Mouse (Mus musculus) heart, embryonic 14.5 days (tissue): ENCODE data around the gene Xndc1. TPM values are rescaled to one million over a fixed set of nuclear protein-coding genes. Genes with fewer than 3 reads are reported as not detected.
A peak's percentile ranks its signal among the peaks of the same experiment; 100 is the strongest.

Experiments
- ATAC-seq: fragments of 200-750 bp; cut with Nextera tagmentation; 2 replicates; pipeline ENCODE4 v1.8.0; 2017; ENCODE audit warnings: low read depth, moderate TSS enrichment; ENCODE audit not compliant: insufficient number of reproducible peaks, insufficient read depth, low FRiP score
- H3K27ac ChIP-seq, 2 experiments: fragments of 200-500 bp in 1 of 2; fragments of 300-500 bp in 1 of 2; sonication (generic) in 1 of 2; replicated peaks in 1 of 2; 2 replicates each; pipeline ENCODE4 v1.5.1; 2012 to 2014; ENCODE audit warnings: low read depth in 2 of 2, low read length in 2 of 2, control low read depth in 1 of 2, mild to moderate bottlenecking in 1 of 2, mixed read lengths in 1 of 2; ENCODE audit not compliant: control insufficient read depth in 1 of 2, insufficient read depth in 1 of 2
- H3K27me3 ChIP-seq: fragments of 300-500 bp; sonication (generic); 2 replicates; pipeline ENCODE4 v1.6.1; 2014; ENCODE audit warnings: mild to moderate bottlenecking, low read length, control low read depth; ENCODE audit not compliant: control insufficient read depth, insufficient read depth
- H3K36me3 ChIP-seq: fragments of 300-500 bp; sonication (generic); 2 replicates; pipeline ENCODE4 v1.6.1; 2014; ENCODE audit warnings: mild to moderate bottlenecking, control low read depth, low read length, mixed read lengths; ENCODE audit not compliant: control insufficient read depth, insufficient read depth
- H3K4me1 ChIP-seq, 2 experiments: fragments of 200-500 bp in 1 of 2; fragments of 300-500 bp in 1 of 2; sonication (generic) in 1 of 2; 2 replicates each; pipeline ENCODE4 v1.6.1; 2012 to 2014; ENCODE audit warnings: low read length in 2 of 2, control low read depth in 1 of 2, mixed read lengths in 1 of 2; ENCODE audit not compliant: control insufficient read depth in 2 of 2, insufficient read depth in 2 of 2
- H3K4me2 ChIP-seq: fragments of 300-500 bp; sonication (generic); 2 replicates; pipeline ENCODE4 v1.6.1; 2014; ENCODE audit warnings: mild to moderate bottlenecking, low read length
- H3K4me3 ChIP-seq, 2 experiments: fragments of 200-500 bp in 1 of 2; fragments of 300-500 bp in 1 of 2; sonication (generic) in 1 of 2; 2 replicates each; pipeline ENCODE4 v1.5.1; 2012 to 2014; ENCODE audit warnings: low read length in 2 of 2, mild to moderate bottlenecking in 2 of 2, control low read depth in 1 of 2, low read depth in 1 of 2, moderate library complexity in 1 of 2; ENCODE audit not compliant: control insufficient read depth in 1 of 2, insufficient read depth in 1 of 2
- H3K9ac ChIP-seq: fragments of 300-500 bp; sonication (generic); 2 replicates; pipeline ENCODE4 v1.6.1; 2014; ENCODE audit warnings: mild to moderate bottlenecking, low read length
- H3K9me3 ChIP-seq: fragments of 300-500 bp; sonication (generic); 2 replicates; pipeline ENCODE4 v1.6.1; 2016; ENCODE audit warnings: low read length, control low read depth; ENCODE audit not compliant: control insufficient read depth
- WGBS: fragments of 180-500 bp; shearing (Covaris S2); extraction: QIAGEN DNeasy Blood & Tissue Kit; methylation state at CpG from one replicate; pipeline ENCODE4 v1.1.7; 2014; 5-methylcytosine and 5-hydroxymethylcytosine counted together
- polyA plus RNA-seq: library from polyadenylated mRNA; unstranded; fragments of >200 nt; fragmentation: Nextera tagmentation; extraction: Ambion mirVana; gene quantifications from 2 replicates; pipeline ENCODE4 v1.2.1, GENCODE M21; 2014

Xndc1 gene
- polyA plus RNA-seq, 1 experiment from 2014 or later = 16.2 TPM

DNA sequence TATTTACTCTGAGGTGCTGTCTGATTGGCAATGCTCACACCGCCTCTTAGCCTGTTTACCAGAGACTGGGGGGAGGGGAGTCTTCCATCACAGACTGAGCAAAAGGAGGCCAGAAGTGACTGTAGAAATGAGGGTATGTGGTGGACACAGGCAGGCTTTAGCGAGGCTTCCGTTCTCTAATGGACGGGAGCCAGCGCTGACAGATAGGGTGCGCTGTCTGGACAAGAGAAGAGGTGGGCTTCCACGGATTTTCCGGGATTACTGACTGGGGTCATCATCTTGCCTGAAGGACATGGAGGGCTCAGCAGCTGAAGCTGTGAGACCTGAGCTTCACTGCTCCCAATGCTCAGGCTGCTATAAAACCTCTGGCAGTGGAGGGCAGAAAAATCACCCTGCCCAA, 36.9 kb downstream of the Xndc1 start:
- no peaks in the 10 kb centered on the region for H3K36me3 ChIP-seq
- no peak overlapping the region; a peak in 1 of 4 replicates for H3K27ac ChIP-seq
- no peak for ATAC-seq
- no peaks in the 10 kb centered on the region for H3K27me3 ChIP-seq
- 41% methylated on average over 8 of the region's 8 CpGs for WGBS
- H3K9me3 ChIP-seq = no peaks in the 10 kb centered on the region
- no peak overlapping the region for H3K4me3 ChIP-seq
- peaks cover 39 to 43% of the 10 kb centered on the region in 2 experiments for H3K4me1 ChIP-seq
- no peak overlapping the region for H3K4me2 ChIP-seq
- no peak overlapping the region; the same call in 1 of the 2 replicates for H3K9ac ChIP-seq

DNA sequence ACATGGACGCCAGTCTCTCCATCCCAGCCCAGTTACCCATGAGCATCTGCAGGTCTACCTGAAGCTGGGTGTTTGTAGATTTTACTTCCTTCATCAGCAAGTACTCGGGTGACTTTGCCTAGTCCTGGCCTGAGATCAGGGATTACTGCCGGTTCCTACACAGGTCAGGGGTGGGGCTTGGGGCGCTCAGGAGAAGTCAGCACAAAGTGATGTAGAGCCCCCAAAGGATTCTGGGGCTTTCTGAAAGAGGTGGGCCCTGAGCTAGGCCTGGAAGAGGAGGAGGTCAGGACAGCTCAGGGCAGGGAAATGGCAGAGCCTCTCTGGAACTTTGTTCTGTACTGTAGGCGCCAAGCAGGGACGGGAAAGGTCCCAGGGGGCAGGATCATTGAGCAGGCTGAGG, 37.4 kb downstream of the Xndc1 start:
- WGBS = 45% methylated on average over 6 of the region's 6 CpGs
- H3K4me2 ChIP-seq = no peak overlapping the region
- no peak for ATAC-seq

DNA sequence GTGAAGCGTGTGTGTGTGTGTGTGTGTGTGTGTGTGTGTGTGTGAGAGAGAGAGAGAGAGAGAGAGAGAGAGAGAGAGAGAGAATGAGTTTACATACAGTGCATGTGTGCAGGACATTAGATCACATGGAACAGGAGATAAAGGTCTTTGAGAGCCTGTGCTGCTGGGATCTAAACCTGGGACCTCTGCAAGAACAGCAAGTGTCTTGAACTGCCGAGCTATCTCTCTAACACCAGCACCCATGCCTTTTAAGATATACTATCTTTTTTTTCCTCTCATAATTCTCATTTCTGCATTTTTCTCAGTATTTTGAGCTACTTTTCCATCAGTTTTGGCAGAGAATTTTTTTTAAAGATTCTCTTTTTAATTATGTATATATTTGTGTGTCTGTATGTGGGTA, 38.2 kb downstream of the Xndc1 start:
- no peaks in the 10 kb centered on the region for H3K27me3 ChIP-seq
- H3K4me3 ChIP-seq = no peak overlapping the region
- H3K27ac ChIP-seq = no peak overlapping the region
- H3K36me3 ChIP-seq = no peaks in the 10 kb centered on the region
- ATAC-seq = no peak
- H3K4me2 ChIP-seq = no peak overlapping the region
- no peaks in the 10 kb centered on the region for H3K9me3 ChIP-seq
- no peak overlapping the region for H3K9ac ChIP-seq
- peaks cover 39 to 43% of the 10 kb centered on the region in 2 experiments for H3K4me1 ChIP-seq
- WGBS = 43% methylated on average over 2 of the region's 2 CpGs

More for the DNA sequence above, 37.4 kb downstream of the Xndc1 start:
- Histone ChIP-seq H3K4me3 (no peak overlapping the region), H3K4me1 (peaks cover 39 to 43% of the 10 kb centered on the region in 2 experiments), H3K9me3 (no peaks in the 10 kb centered on the region), H3K27ac (peak overlapping the region in 1 of 2 experiments; percentile 16; a peak in 1 of 4 replicates), H3K9ac (no peak overlapping the region), H3K36me3 (no peaks in the 10 kb centered on the region), H3K27me3 (no peaks in the 10 kb centered on the region)

DNA sequence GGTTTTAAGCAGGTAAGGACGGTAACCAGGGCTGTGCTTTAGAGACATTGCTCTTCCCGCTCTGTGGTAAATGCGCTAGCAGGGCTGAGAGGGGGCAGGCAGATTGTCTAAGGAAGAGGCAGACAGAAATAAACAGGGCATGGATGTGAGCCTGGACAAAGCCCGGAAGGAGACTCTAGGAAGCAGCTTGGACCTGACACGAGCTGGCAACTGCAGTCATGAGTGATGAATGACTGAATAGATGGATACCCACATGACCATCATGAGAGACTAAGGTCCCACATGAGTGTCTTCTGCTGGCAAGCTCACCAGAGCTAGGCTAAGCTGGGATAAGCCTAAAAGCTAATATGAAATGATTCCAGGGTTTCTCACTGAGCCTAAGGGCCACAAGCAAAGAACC, 38.8 kb downstream of the Xndc1 start:
- Histone ChIP-seq H3K4me1 (peaks cover 39 to 42% of the 10 kb centered on the region in 2 experiments), H3K36me3 (no peaks in the 10 kb centered on the region), H3K4me3 (no peak overlapping the region), H3K9ac (no peak overlapping the region), H3K9me3 (no peaks in the 10 kb centered on the region), H3K4me2 (no peak overlapping the region), H3K27ac (no peak overlapping the region), H3K27me3 (no peaks in the 10 kb centered on the region)
- WGBS = 52% methylated on average over 5 of the region's 5 CpGs
- ATAC-seq = no peak

DNA sequence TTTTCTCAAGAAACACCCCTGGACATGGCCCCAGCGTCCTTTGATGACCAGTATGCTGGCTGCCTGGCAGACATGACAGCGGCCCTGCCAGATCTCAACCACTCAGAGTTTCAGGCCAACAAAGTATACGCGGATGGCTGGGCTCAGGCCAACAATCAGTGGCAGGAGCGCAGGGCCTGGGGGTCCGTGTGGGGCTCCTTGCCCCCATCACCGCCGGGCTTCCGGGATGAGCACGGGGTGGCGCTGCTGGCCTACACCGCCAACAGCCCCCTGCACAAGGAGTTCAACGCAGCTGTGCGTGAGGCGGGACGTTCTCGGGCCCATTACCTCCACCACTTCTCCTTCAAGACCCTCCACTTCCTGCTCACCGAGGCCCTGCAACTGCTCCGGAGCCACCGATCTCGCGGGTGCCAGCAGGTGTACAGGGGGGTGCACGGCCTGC, 41.4 kb downstream of the Xndc1 start:
- H3K27me3 ChIP-seq = no peaks in the 10 kb centered on the region
- H3K4me2 ChIP-seq = peak overlapping the region; percentile 78
- no peaks in the 10 kb centered on the region for H3K36me3 ChIP-seq
- H3K4me1 ChIP-seq = peaks cover 19 to 21% of the 10 kb centered on the region in 2 experiments; a peak in 3 of 4 replicates
- ATAC-seq = 0 out of 2 replicates have a peak, but pooled peaks have one; percentile 23
- H3K9ac ChIP-seq = peak overlapping the region; percentile 65
- H3K4me3 ChIP-seq = peak overlapping the region; percentile 37 to 45
- H3K9me3 ChIP-seq = no peaks in the 10 kb centered on the region
- 7% methylated on average over 23 of the region's 23 CpGs for WGBS
- no peak overlapping the region for H3K27ac ChIP-seq

DNA sequence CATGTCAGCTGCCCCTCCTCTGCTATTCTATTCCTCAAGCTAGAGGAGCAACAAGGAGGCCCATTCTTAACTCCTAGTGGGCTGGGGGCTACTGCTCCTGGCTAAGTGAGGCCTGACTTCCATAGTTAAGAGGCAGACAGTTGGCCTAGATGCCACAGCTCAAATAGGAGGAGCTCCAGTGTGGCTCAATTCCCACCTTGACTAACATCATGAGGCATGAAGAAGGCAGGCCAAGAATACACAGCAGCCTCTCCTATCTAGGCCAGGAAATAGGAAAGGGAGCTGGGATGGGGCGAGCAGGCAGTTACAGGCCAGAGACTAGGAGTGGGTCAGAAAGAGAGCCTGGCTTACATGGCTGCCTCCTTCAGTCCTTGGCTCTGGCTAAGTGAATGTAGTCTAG, 42.9 kb downstream of the Xndc1 start:
- no peak for ATAC-seq
- WGBS = 67% methylated on average over 1 of the region's 1 CpGs

DNA sequence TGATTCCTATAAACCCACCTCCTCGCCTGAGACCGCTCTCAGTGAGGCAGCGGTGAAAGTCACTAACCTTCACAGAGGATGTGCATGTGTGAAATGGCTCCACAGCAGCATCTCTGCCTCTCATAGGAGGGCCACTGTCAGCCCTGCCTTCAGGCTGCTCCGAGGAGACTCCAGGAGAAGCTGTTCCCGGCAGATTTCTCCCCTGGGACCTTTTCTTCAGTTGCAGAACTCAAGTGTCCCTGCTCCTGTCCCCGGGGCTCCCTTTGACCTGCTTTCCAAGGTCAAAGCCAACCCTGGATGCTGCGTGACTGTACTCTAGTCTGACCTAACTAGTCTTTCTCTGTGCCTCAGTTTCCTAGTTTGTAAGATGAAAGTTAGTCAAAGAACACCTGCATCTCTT, 43.9 kb downstream of the Xndc1 start, which contains the start of gene Art5:
Gene Art5, minus strand, starts transcription at position 319 of the 400 bp plus-strand sequence.
- 66% methylated on average over 7 of the region's 7 CpGs for WGBS
- no peak within 1 kb of the TSS for H3K27ac ChIP-seq
- H3K27me3 ChIP-seq = no peaks in the 10 kb centered on the region
- H3K9me3 ChIP-seq = no peaks in the 10 kb centered on the region
- no peaks in the 10 kb centered on the region for H3K36me3 ChIP-seq
- H3K4me2 ChIP-seq = no peak within 1 kb of the TSS
- no peak for ATAC-seq
- H3K4me1 ChIP-seq = peaks cover 9 to 10% of the 10 kb centered on the region in 2 experiments; a peak in 2 of 4 replicates
- H3K4me3 ChIP-seq = no peak within 1 kb of the TSS
- H3K9ac ChIP-seq = no peak within 1 kb of the TSS

More for the DNA sequence above, 42.9 kb downstream of the Xndc1 start:
- H3K4me1 ChIP-seq = peaks cover 10 to 11% of the 10 kb centered on the region in 2 experiments; a peak in 3 of 4 replicates
- H3K4me2 ChIP-seq = no peak overlapping the region
- H3K27ac ChIP-seq = no peak overlapping the region
- no peak overlapping the region for H3K4me3 ChIP-seq
- no peak overlapping the region for H3K9ac ChIP-seq
- H3K36me3 ChIP-seq = no peaks in the 10 kb centered on the region
- H3K27me3 ChIP-seq = no peaks in the 10 kb centered on the region
- H3K9me3 ChIP-seq = no peaks in the 10 kb centered on the region

DNA sequence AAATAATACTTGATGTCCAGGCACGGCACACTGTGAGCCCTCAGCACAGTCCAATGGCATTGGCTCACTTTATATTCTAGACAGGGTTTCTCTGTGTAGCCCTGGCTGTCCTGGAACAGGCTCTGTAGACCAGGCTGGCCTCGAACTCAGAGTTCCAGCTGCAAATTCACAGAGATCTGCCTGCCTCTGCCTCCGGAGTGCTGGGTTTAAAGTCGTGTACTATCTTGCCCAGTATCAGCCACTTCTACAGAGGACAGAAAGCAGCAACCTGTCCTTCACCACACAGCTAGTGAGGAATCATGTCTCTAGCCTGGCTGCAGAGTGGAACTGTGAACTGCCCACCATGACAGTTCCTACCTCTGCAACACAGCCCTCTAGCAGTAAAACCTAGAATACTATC, 44.4 kb downstream of the Xndc1 start:
- H3K27ac ChIP-seq = no peak overlapping the region
- H3K9me3 ChIP-seq = no peaks in the 10 kb centered on the region
- WGBS = 83% methylated on average over 4 of the region's 4 CpGs
- no peak for ATAC-seq
- H3K4me2 ChIP-seq = no peak overlapping the region
- peaks cover 9 to 10% of the 10 kb centered on the region in 2 experiments; a peak in 2 of 4 replicates for H3K4me1 ChIP-seq
- no peak overlapping the region for H3K4me3 ChIP-seq
- no peaks in the 10 kb centered on the region for H3K36me3 ChIP-seq
- no peaks in the 10 kb centered on the region for H3K27me3 ChIP-seq
- no peak overlapping the region for H3K9ac ChIP-seq
